Mouse (Mus musculus) lung, adult 2 months (tissue): Measurements from ENCODE around the gene Nop10.

ENCODE experiments used
- CTCF ChIP-seq: fragments of 200-500 bp; IDR thresholded peaks from 2 replicates; pipeline ENCODE4 v1.5.1; 2011; ENCODE audit warnings: mild to moderate bottlenecking, low read length, control low read depth; ENCODE audit not compliant: insufficient read depth
- POLR2A ChIP-seq: fragments of 200-500 bp; IDR thresholded peaks from 2 replicates; pipeline ENCODE4 v1.6.1; 2011; ENCODE audit warnings: low read depth, mild to moderate bottlenecking, control low read depth, low read length, borderline replicate concordance; ENCODE audit errors: extremely low read depth

DNA sequence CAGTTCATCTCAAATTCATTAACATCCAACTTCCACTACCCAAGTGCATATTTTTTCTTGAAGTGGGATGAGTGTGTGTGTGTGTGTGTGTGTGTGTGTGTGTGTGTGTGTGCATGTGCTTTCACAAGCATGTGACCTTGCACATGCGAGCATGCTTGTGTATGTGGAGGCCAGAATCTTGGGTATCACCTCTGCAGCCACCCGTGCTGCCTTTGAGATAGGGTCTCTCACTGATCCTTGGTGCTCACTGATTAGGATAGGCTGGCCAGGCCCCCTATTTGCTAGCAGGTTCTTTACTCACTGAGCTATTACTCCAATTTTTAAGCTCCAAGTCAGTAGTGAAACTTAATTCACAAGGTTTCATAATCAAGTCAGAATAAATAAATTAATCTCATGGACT, 11.2 kb downstream of the Nop10 start:
- TF ChIP-seq CTCF (no peak), POLR2A (no peak)
